Mouse (Mus musculus) right cerebral cortex, adult 2 months (tissue): ENCODE measurements at regions not wholly inside any gene's neighbourhood (a gene's known extent, or its start where the extent isn't known, plus 50 kb on each side); places are given as distances from the start of the nearest gene placed in this dataset.

Experiments used
- DNase-seq, 2 experiments: peaks; one replicate each; pipeline ENCODE4 v3.0.0; 2021 to 2022; ENCODE audit warnings: low spot score in 2 of 2

GRCm38 (mm10) chr8:41485163-41485562 is 68.3 kb upstream of the Frg1 start:
- no peak for DNase-seq

GRCm38 (mm10) chr8:41483297-41483696 is 66.4 kb upstream of the Frg1 start:
- no peak for DNase-seq

GRCm38 (mm10) chr8:41472992-41473699 is 56.3 kb upstream of the Frg1 start:
- no peak for DNase-seq

- DNase-seq: no peak
Measured at GRCm38 (mm10) chr8:41472233-41472632, 55.4 kb upstream of the Frg1 start.
